Mouse (Mus musculus): Measurements from ENCODE around the gene Thsd7a.

Gene Thsd7a

DNA sequence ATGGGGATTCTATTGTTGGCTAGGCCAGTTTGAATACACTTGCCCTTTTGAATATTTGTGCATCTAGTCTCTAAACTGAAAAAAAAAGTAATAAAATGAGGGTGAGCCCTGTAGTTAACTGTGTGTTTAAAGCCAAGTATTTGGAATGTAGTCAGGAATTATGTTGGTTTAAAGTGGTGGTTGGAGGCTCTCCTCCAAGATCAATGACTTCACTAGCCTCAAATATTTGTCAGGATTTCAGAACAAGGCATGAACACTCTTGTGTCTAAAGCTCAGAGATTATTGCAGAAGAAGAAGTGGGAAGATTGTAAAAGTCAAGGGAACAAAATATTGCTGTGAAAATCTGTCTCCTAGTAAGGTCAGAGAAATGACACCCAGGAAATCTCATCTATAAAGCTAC is 249.3 kb downstream of the Thsd7a start:
- no peak for DNase-seq

DNA sequence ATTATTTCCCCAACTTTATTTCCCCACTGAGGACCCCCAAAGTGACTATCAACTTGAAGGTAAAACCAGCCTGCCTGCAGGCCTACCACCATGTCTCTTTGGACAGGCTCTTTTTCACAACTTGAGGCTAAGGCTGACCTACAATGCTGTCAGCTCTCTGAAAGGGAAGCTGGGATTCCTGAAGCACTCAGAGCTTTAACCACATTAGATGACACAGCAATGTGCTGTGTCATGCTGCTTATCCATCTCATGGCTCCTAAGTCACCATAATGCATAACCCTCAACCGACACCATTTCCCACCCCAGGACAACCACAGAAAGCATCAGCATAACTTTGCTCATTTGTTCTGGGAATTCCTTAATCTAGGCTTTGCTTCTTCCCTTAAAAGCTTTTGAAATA is 255.6 kb downstream of the Thsd7a start:
- no peak for DNase-seq

DNA sequence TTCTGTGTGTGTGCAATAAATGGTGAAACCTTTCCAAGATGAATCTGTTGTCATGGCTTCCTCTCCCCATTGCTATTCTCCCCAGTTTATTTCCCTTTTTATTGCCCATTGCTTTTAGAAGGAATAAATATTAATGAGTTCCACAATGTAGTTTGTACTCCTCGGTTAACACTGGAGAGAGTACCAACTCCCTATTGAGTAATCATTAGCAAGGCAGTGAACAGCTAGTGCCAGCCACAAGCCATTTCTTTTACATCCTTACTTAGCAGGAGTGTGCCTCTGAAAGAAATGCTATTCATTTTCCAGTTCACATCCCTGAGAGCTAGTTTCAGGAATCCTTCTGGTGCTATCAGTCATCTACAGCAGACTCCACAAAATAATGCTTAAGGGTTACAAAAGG is 260.3 kb downstream of the Thsd7a start:
- no peak for DNase-seq

DNA sequence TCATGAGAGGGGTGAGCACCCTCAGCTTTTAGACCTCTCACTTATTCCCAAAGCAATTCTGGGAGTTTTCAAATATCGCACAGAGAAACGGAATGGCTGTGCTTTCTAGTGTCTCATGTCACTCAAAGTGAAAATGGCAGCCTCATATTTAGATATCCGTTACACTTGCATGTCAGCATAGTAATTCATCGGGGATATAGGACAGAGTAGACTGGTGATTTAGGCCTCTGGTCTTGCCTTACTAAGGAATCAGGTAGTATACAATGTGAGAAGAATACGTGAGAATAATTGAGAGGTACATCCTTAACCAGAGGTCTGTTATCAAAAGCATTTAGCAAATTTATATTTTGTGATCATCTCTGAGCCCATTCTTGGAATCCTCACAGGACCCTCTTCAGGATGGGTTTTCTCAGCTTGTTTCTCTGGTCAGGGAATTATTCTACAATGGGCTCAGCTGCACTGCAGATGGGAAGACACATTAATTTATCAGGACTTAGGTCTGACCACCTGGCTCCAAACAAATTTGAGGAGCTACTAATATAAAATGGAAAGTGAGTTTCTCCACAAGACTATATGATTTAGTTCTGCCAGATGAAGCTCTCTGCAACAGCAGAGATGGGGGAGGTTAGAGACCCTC is 267.6 kb downstream of the Thsd7a start:
- no peak for DNase-seq

DNA sequence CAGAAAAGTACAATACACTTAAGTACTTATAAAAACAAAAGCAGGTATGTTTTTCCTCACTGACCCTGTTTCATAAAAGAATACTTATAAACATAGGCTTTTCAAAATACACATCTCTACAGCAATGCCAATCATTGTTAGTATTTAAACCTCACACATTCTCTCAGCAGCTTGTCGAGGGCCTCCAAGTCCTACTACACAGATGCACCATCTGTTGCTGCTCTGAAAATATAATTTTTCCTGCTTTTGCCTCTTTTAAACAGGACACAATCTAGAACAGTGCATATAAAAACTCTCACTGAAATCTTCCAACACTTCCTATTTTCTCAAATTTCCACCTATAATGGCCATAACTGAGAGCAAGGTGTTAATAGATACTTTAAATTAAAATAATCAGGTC is 270.9 kb downstream of the Thsd7a start:
- no peak for DNase-seq

DNA sequence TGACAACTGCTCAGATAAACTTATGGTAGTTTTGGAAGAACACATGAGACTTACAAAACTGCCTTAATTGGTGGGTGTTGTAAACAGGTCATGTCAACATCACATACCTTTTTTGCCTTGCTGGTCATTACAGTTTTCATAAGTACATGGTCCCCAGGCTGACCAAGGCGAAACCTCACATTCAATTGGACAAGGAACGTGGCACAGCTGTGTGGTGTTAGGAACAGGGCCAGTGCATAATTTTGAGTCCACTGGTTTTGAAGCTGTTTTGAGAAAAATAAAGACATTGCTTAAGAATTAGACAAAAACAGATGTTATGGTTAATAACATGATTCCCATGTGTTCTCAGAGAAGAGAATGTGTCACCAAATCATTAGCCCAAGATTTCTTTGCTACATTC is 278.3 kb downstream of the Thsd7a start:
- DNase-seq: no peak

DNA sequence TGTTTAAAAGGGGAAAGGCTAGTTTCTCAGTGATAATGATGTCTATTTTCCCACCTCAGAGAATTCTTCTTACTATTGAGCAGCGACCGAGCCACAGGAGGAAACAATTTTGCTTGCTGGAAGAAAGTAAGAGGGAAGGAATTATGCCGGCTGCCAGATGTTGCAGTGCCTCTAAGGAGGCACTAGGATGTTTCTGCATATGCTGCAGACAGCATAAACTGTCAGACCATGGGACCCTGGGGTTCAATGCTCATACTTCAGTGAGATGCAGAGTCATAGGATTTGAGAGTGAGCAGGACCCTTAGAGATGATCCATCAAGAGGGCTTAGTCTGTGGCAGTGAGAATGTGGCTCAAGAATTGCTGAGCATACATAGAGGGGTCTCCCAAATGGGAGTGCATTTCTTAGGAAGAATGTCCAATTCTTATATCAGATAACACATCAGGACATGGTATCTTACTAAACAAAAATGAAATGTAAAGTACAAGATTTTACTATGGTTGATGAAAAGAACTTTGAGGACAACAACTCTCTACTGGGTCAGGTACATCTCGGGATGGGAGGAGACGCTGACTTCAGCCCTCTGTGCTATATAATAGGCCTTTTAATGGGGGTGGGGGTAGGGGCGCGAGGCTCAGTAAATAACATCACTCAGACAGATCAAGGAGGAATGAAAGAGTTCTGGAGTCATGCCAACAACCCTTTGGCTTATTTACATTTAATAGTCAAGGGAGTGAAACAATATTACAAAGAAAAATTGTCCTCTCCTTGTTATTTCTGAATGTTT is 281.7 kb downstream of the Thsd7a start:
- DNase-seq: no peak

DNA sequence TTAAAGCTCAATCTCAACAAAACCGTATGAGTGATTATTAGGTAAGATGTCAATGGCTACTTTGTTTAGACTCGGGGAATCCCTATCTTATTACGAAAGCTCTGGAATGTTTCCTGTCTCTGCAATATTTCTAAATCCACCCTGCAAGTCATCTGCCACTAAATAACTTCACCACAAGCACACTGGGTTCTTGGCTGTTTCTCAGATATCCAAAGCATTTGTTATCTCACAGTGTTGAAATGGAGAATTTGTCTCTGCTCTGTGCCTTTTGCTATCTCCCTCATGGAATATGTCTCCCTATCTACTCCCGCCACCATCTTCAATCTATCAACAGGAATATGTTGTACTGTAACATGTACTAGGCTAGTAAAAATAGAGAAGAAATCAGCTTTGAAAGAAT is 290.4 kb downstream of the Thsd7a start:
- no peak for DNase-seq

DNA sequence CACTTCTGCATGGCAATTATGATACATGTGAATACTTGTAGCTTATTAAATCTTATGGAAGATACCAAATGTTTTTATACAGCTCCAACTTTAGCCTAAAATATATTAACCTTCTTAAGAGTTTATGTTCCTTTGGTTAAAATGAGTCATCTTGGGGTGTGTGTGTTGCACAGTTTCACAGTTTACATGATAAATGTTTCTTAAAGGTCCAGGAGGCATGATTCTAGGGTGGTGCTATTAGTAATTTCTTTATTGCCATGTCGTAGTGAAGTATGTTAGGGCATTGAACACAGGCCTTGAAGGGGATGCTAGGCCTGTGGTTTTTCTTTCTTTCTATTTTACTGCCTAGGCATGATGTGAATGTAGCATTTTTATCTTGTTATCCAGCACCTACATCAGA is 291.8 kb downstream of the Thsd7a start:
- no peak for DNase-seq

DNA sequence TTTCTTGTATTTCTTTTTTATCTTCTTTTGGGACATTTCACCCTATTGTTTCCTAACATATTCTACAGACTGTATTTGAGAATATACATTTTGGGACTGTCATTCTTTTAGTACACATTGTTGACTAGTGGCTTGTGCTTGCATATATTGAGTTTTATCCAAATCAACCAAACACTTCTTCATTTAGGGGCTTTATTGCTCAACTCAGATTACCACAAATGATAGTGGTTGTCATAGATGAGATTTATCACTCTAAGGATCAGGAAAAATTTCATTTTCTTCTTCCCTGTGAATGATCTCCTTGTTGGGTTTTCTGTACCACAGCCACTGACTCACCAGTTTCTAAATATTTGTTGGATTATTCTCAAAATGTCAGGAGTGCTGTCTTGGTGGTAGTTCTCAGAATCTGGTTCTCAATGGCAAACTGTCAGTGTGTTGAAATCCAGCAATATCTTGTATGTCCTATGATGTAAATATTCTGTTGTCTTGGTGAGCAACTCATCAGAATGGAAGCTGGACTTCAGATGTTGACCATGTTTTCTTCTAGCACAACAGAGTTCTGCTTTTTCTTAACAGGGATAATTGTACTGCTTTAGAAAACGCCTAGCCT is 294.2 kb downstream of the Thsd7a start:
- no peak for DNase-seq

DNA sequence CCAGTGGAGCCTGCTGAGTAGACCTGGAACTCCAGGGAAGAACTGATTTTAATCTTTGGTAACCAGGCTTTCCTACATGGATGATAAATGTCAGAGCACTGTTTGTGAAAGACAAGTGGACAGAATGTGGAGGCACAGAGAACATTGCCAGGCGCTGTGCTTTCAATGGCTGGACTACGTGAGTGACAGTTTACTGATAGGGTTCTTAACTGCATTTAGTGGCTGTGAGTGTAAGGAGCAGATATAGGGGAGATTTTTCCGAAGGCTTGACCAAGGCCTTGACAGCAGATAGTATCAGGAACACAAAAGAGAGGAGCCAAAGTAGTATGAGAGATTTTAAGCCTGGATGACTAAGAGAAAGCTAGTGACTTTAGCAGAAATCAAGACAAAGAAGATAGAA is 295.1 kb downstream of the Thsd7a start:
- no peak for DNase-seq

DNA sequence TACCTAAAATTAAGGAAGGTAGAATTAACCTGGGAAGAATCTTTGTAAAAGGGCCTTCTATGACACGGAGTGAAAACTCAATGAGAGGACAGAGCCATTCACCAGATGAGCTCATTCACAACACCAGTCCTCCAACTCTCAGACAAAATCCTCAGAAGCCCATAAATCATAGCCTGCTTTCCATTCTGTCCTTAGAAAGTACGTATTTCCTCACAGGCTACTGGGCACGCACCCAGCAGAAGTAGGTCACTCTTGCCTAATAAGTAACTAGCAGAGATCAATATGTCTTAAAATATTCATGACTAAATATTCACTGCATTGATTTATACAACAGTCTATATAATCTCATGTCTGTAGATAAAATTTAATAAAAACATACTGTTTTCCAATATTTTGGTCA is 300.4 kb downstream of the Thsd7a start:
- DNase-seq: no peak

DNA sequence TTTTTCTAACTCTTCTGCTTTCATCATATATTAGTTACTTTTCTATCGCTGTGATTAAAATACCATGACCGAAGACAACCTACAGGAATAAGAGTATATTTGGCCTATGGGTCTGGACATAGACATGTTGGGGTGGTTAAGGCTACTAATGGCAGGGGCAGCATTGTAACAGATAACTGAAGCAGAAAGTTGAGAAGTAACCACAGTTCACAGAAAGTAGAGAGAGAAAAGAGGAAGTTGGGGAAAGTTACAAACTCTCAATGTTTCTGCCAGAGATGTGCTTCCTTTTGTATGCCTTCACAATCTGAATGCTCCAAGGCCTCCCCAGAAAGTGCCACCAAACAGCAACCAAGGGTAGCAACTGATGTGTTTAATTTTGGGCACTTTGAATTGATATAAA is 303.7 kb downstream of the Thsd7a start:
- no peak for DNase-seq

DNA sequence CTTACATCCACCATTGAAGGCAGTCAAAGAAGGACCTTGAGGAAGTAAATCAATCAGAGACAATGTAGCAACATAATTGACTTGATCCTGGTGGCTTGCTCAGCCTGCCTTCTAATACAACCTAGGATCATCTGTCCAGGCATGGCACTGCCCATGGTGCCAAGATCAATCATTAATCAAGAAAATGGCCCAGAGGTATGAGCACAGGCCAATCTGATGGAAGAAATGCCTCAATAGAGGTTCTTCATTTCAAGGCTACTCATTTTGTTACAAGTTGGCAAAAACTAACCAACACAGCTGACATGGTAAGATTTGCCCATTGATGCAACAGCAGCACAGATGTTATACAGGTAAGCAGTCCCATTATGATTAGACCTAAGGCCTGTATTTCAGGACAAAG is 309.6 kb downstream of the Thsd7a start:
- no peak for DNase-seq

DNA sequence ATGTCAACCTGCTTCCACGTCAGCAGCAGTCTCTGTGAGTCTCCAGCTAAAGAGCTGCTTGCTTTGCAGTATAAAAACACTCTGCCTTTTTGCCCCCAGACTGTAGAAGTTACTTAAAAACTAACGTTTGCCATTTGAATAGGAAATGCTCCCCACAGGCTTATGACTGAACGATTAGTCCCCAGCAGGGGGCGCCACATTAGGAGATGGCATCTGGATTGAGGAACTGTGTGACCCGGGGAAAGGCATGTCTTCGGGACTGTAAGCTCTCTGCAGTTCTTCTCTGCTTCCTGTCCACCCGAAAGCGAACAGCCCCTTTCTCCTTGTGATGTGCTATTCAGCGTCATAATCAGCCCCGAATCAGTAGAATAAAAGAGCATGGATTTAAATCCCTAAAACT is 330.1 kb downstream of the Thsd7a start:
- DNase-seq: no peak

DNA sequence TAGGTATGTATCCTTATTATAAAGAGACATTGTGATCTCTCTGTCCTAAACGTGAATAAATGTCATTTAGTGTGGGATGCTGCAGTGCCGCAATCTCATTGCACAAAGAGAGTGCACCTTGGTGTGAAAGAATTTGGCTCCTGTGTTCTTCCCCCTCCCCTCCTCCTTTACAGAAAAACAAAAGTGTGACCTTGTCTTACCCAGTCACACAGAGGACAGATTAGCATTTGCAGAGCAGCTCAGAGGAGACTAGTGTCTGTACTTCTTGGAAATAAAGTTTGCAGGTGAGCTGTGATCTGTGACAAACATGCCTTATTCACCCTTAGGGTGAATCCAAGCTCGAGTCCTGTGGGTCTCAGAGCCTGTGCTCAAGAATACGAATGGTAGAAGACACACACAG is 332.2 kb downstream of the Thsd7a start:
- no peak for DNase-seq

DNA sequence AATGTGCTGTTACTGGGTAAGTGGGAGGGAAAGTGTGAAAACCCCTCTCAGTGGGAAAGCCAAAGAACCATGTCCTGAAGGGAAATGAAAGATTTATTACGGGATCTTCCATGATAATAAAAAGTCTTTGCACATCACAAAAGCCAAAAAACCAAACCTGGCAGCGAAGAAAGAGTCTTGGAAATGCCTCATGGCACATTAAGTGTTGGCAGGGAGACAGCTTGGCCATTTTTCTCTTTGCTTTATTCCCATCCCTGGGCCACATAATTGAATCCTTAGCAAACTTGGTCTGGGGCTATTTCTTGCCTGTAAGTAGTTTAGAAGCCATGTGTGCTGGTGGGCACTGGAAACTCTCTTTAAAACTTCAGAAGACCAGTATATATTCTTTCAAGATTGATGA is 344.8 kb downstream of the Thsd7a start:
- DNase-seq: no peak

DNA sequence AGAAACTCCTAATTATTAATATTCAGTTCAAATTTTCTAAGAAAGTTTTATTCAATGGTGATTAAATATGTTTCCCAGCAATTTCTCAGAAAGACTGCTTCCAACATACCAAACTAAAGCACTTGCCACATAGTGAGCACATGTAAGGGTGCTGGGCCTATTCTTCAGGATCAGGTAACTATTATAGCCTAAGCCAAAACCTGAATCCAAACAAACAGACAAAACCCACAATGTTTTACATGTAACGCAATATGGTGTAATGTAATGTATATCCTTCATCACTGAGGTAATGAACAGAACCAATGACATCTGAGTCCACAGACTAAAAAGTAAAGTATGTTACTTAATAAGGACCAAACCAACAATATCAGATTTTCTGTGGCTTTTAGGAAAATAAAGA is 346.2 kb downstream of the Thsd7a start:
- no peak for DNase-seq

DNA sequence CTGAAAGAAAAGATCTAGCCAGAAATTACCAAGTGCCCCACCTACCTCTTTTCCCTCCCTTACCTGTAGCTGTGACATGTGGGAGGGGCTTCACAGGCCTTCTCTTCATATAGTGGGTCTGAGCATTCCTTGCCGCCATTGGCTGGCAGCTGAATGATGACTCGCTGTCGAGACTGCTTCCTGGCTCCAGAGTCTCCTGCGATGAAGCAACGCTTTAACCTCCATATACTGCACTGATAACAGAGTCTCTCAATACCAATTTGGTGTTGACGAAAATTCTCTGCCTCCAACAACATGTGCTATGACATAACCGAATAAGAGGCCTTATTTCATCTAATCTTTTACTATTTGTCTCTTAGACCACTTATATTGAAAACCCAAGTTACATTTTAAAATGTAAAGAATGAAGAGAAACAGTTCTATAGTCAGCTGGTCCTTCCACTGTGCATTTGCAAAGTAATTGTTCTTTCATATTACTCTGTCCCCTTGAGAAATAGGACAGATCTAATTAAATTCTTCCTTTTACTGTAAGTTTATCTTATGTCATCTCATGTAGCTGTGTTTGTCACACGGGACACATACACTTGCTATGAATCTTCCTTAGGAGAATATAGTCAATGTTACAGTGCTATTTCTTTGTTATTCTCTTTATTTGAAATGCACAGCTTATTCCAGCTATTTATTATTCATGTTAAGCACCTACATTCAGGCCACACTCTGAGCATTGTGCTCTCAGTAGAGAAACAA is 351.3 kb downstream of the Thsd7a start:
- no peak for DNase-seq

DNA sequence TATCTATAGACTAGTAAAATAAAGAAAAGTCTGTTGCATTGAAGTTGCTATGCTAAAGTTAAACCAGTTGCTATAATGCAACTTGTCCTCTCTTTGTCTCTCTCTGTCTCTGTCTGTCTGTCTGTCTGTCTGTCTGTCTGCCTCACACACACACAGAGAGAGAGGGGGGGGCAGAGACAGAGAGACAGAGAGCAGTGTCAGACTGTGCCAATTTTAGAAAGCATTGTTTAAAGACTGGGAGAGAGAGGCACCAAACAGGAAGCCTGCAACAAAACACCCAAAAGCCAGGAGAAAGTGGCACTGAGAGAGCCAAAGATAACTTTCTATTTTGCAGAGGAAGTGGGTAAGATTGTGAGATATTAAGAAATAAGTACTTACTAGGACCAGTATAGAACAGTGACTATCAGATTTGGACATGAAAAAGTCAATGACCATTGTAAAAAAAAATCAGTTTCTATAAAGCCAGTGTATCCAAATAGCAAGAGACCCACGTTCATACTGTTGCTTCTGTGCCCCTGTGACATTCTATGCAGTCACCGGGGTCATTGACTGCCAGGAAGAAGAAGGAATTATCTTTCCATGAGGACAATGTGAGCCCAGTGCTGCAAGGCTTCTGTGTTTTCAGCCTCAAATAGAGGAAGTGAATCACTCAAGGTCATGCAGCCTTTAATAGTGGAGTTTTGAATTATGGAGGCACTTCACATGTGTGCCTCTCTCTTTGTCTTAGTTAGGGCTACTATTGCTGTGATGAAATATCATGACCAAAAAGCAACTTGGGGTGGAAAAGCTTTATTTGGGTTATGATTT is 355.4 kb downstream of the Thsd7a start:
- no peak for DNase-seq

DNA sequence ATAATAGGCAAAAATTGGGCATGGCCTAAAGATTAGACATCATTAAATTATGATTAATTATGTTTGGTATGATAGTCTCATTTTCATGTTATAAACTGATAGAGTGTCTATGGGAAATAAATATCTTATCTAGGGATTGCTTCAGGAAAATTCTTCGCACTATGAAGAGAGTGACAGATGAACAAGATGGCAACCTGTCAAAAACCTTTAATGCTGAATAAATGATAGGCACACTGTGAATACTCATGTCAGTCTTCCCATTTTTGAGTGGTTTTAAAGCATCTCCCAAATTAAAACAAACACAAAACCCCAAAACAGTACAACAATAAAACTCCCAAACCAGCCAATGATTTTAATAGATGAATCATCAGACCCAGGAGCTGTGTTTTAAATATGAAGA is 362.5 kb downstream of the Thsd7a start:
- DNase-seq: no peak

DNA sequence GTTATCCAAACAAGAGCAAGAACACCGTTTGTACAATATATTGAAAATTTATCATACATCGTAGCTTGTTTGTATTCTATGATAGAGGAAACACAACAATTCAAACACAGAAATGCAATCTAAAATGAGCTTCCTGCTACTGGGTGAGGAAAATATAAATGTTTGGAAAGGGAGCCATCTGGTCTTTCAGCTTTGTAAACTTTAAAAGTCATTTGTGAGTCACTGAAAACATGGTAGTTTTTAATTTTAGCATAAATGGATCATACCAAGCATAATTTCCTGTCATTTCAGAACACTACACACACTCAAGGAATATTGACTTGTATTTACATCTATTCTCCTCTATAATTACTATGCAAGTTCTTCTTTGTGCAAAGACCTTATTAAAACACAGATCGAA is 363.6 kb downstream of the Thsd7a start:
- DNase-seq: no peak
